Mouse (Mus musculus) adrenal gland, postnatal 36 days (tissue): ENCODE data around the gene Shld2. TPM values are rescaled to one million over a fixed set of nuclear protein-coding genes. Genes with fewer than 3 reads are reported as not detected.
"Not testable (repeated sequence)": the region's sequence is repeated elsewhere in the genome, so short reads cannot be mapped to it uniquely, and the experiment has no call there.

Experiments used
- DNase-seq, 2 experiments: peaks; one replicate each; pipeline ENCODE4 v3.0.0; 2021; ENCODE audit warnings: mixed read lengths in 1 of 2
- total RNA-seq, 2 experiments: library from RNA; stranded (reverse); gene quantifications; 2 replicates each; pipeline ENCODE4 v1.2.3; 2021

The Shld2 gene
- total RNA-seq, 2 experiments from 2014 or later = 7.4 to 14.9 TPM

- no peak for DNase-seq
Measured at GRCm38 (mm10) chr14:34318113-34318512, 7.8 kb upstream of the Shld2 start.

GRCm38 (mm10) chr14:34317431-34317830 is 7.1 kb upstream of the Shld2 start:
- no peak for DNase-seq

- DNase-seq = no peak
Measured at GRCm38 (mm10) chr14:34316346-34316745, 6.1 kb upstream of the Shld2 start.

- DNase-seq = no peak
Measured at GRCm38 (mm10) chr14:34314796-34315195, 4.5 kb upstream of the Shld2 start.

- not testable (repeated sequence) for DNase-seq
Measured at GRCm38 (mm10) chr14:34314383-34314782, 4.1 kb upstream of the Shld2 start.

GRCm38 (mm10) chr14:34313612-34314011 is 3.3 kb upstream of the Shld2 start:
- DNase-seq = no peak

- DNase-seq = no peak
Measured at GRCm38 (mm10) chr14:34312339-34313048, 2.2 kb upstream of the Shld2 start.

GRCm38 (mm10) chr14:34311691-34312090 is 1.4 kb upstream of the Shld2 start:
- peak; percentile 20 to 49 for DNase-seq

- DNase-seq = peak; percentile 63 to 71
Measured at GRCm38 (mm10) chr14:34311021-34311631, 833 bp upstream of the Shld2 start.

- no peak for DNase-seq
Measured at GRCm38 (mm10) chr14:34309907-34310233, 423 bp downstream of the Shld2 start.

- DNase-seq = no peak
Measured at GRCm38 (mm10) chr14:34309266-34309665, 1.0 kb downstream of the Shld2 start.

GRCm38 (mm10) chr14:34303265-34303680 is 7.0 kb downstream of the Shld2 start:
- no peak for DNase-seq

GRCm38 (mm10) chr14:34302681-34303242 is 7.5 kb downstream of the Shld2 start:
- DNase-seq = no peak

GRCm38 (mm10) chr14:34298871-34299700 is 11.2 kb downstream of the Shld2 start:
- no peak for DNase-seq

GRCm38 (mm10) chr14:34297634-34298033 is 12.7 kb downstream of the Shld2 start:
- DNase-seq = no peak

GRCm38 (mm10) chr14:34297038-34297437 is 13.3 kb downstream of the Shld2 start:
- DNase-seq = peak; percentile 53 to 74

GRCm38 (mm10) chr14:34296350-34296749 is 13.9 kb downstream of the Shld2 start:
- DNase-seq = peak in 1 of 2 experiments; percentile 17

GRCm38 (mm10) chr14:34293641-34294040 is 16.7 kb downstream of the Shld2 start:
- DNase-seq = no peak

- no peak for DNase-seq
Measured at GRCm38 (mm10) chr14:34290229-34290628, 20.1 kb downstream of the Shld2 start.

GRCm38 (mm10) chr14:34289259-34290015 is 20.9 kb downstream of the Shld2 start:
- DNase-seq = no peak

- no peak for DNase-seq
Measured at GRCm38 (mm10) chr14:34288396-34288795, 21.9 kb downstream of the Shld2 start.

- DNase-seq = no peak
Measured at GRCm38 (mm10) chr14:34281736-34282269, 28.5 kb downstream of the Shld2 start.
